Mouse (Mus musculus) urinary bladder, postnatal 10 days (tissue): ENCODE results near the gene Gm44503.

Experiments used
- DNase-seq: peaks from one replicate; pipeline ENCODE4 v3.0.0; 2022; ENCODE audit warnings: low spot score

Gene Gm44503

GRCm38 (mm10) chr9:72958521-72959450 lies at the start of gene Gm44503, which contains the start of gene Dyx1c1:
Gene Gm44503, plus strand, starts transcription at chr9:72958852.
Gene Dyx1c1, plus strand, starts transcription at chr9:72958785.
- no peak for DNase-seq

DNA sequence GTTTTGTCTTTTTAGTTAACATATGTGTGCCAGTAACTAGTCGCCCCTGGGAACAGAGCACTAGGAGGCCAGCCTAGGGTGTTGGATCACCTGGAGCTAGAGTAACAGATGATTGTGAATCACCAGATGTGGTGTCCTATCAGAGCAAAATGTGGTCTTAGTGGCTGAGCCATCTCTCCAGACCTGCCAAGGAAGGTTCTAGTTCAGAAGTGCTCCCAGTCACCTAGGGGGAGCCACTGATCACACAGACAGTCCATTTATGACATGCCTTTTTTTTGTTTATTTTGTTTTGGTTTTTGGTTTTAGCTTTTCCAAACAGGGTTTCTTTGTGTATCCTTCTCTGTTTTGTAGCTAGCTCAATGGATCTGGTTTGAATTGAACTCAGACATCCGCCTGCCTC lies 47.3 kb upstream of the Gm44503 start:
- DNase-seq, result no peak

DNA sequence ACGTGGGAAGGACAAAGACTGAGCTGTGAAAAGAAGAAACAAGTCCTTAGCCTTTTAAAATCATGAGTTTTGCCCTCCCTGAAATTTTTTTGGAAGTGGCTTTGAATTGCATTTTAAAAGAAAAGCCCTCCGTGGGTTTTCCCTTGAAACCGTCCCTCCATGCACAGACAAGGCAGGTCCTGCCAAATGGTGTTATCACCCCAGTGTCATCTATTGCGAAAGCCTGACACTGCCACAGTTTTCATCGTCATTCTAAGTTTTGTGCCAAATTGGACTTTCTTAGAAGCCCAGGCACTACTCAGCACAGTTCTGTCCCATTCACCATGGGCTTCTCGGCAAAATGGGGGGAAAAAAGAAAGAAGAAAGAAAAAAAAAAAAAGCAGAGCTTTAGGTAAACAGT lies 45.1 kb upstream of the Gm44503 start:
- DNase-seq, result no peak

GRCm38 (mm10) chr9:72915728-72916127 lies 42.9 kb upstream of the Gm44503 start:
- no peak for DNase-seq

- no peak for DNase-seq
These were observed 35.6 kb upstream of the Gm44503 start for GRCm38 (mm10) chr9:72923068-72923467.

DNA sequence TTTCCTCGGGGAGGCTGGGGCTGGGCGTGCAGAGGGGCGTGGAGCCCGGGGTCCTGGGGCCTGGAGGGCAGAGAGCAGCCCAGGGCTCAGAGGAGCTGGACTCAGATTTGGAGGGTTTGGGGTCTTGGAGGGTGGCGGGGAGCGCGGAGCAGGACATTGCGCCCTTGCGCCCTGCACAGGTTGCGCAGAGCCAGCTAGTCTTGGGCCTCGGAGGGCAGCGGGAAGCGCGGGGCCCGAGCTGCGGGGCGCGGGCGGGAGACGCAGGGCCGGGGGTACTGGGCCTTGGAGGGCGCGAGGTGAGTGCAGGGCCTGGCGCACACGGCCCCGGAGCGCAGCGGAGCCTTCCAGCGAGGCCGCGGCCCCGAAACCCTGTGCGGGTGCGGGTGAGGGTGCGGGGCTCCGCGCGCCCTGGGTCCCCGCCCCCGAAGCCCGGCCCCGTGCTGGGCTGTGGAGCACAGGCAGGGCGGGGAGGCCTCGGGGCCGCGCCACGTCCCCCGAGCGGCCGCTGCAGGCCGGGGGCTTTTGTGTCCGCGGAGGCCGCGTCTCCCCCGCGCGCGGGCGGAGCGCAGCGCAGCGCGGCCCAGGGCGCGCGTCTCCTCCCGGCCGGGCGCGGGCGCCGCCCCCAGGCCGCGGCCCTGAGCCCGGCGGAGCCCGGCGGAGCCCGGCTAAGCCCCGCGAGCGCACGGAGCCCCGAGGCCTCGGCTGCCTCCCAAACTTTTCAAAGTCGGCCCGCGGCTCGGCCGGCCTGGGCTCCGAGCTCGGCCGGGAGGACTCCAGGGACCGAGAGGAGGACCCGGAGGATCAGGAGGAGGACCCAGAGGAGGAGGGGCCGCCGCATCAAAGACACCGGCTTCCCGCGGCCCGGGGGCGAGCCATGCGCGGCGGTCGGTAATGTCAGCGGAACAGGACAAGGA lies 33.4 kb upstream of the Gm44503 start, which contains the start of gene Pygo1:
Gene Pygo1, plus strand, starts transcription at position 625 of the 914 bp plus-strand sequence.
- DNase-seq, result no peak

- no peak for DNase-seq
These were observed 32.8 kb upstream of the Gm44503 start for GRCm38 (mm10) chr9:72925935-72926258.

DNA sequence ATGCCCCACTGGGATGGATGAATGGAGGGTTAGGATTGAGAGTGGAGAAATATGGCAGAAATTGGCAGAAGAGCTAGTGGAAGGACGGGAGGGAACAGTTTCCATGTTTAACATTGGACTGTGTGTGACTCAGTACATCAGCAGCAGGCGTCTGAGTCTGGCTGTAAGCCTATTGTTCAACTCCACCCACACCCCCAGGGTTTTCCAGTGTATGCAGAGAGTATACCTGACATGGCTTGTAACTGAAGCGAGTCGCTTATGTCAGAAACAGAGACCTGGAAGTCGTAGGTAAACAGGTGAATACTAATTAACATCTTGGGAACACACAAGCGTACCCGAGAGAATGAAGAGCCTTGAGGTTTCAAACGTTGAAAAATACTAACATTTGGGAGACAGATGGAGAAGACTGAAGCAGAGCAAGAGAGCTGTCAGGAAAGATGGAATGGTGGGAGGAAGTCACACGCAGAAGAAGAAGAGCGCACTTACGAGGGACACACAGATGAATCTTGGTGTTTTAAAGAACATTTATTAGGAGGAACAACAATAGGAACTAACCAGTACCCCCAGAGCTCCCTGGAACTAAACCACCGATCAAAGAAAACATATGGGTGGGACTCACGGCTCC lies 27.4 kb upstream of the Gm44503 start:
- DNase-seq, result no peak

DNA sequence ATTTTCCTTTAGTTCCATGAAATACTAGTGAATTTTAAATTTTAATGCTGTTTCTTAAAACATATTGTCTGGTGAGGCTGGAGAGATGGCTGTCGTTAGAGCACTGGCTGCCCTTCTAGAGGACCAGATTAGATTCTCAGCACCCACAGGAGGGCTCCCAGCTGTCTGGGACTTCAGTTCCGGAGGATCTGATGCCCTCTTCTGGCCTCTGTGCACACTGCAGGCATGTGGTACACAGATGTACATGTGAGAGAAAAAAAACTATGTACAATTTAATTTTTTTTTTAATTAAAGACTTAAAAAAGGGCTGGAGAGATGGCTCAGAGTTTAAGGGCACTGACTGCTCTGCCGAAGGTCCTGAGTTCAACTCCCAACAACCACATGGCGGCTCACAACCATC lies 23.3 kb upstream of the Gm44503 start:
- no peak for DNase-seq

DNA sequence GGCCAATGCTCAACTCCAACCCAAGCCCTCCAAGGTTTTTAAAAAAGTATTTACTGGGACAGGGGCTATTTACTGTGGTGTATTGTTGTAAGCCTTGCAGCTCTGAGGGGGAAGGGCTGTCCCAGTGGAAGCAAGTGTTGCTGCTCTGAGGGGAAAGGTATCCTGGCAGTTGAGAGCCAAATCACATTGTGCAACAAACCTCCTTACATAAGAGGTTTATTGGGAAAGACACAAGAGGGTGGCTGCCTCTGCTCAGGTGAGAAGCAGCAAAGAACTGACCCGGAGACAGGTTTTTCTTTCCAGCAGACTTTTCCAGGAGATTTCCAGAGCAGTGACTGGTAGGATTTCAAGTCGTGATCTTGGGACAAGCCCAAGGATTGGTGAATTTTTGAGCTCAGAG lies 22.4 kb upstream of the Gm44503 start:
- DNase-seq, result no peak

DNA sequence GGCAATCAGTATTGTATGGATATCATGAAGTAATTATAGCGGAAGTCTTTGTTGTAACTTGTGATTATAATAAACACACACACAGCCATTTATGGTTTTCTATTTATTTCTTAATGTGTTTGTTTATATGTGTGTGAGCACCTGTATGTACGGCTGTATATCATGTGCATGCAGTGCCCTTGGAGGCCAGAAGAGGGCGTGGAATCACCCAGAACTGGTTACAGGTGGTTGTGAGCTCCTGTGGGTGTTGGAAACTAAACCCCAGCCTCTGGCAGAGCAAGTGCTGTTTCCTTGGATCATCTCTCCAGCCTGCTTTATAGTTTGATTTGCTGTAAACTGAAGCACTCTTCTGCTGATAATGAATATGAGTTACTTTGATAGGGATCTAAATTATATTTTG lies 15.2 kb upstream of the Gm44503 start:
- no peak for DNase-seq

GRCm38 (mm10) chr9:72944286-72944685 lies 14.4 kb upstream of the Gm44503 start:
- DNase-seq, result no peak

GRCm38 (mm10) chr9:72947010-72947409 lies 11.6 kb upstream of the Gm44503 start:
- DNase-seq, result no peak

DNA sequence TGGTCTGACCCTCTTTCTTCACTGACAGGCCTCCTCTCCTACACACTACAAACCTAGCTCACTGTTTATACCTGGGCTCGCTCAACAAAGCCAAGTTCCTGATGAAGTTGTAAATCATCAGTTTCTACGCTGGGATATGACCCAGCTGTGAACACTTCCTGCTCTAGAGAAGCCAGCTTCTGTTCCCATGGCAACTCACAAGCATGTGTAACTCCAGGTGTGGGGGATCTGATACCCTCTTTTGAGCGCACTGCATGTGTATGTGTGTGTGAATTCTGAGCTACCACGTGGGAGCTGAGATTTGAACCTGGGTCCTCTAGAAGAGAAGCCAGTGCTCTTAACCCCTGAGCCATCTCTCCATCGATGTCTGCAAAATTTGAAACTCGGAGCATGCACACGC lies 9.1 kb upstream of the Gm44503 start:
- DNase-seq, result no peak

DNA sequence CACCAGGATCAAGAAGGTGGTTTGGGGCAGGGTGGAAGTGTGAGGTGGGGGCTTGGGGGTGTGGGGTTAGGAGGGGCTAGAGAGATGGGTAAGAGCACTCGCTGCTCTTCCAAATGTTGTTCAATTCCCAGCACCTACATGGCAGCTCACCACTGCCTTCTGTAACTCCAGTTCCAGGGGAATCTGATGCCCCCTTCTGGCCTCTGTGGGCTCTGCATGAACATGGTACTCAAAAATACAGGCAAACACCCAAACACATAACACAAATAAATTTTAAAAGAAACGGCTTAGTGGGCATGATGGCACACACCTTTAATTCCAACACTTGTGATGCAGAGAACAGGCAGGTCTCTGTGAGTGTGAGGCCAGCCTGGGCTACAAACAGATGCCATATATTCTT lies 3.9 kb upstream of the Gm44503 start:
- no peak for DNase-seq

GRCm38 (mm10) chr9:72955546-72955945 lies 3.1 kb upstream of the Gm44503 start:
- no peak for DNase-seq

- DNase-seq, result no peak
These were observed 2.7 kb downstream of the Gm44503 start for GRCm38 (mm10) chr9:72961346-72961745.

DNA sequence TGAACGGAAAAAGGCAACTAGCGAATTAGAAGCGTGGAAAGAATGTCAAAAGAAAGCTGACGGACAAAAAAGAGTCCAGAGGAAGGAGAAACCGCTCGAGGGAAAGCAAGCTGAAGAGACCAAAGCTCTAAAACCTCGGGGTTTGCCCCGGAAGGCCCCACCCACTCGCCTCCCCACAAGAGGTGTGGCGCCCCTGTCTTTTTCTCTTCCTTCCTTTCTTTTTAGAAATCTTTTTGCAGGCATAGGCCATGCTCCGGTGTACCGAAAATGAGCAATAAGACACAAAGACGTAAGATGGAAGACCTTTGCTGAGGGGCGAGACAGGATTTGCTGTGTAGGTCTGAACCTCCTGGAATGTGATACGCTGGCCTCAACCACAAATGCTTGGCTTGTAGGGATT lies 3.3 kb downstream of the Gm44503 start:
- DNase-seq, result no peak

- no peak for DNase-seq
These were observed 9.9 kb downstream of the Gm44503 start for GRCm38 (mm10) chr9:72968349-72969061.

- DNase-seq, result no peak
These were observed 11.2 kb downstream of the Gm44503 start for GRCm38 (mm10) chr9:72969874-72970273.

DNA sequence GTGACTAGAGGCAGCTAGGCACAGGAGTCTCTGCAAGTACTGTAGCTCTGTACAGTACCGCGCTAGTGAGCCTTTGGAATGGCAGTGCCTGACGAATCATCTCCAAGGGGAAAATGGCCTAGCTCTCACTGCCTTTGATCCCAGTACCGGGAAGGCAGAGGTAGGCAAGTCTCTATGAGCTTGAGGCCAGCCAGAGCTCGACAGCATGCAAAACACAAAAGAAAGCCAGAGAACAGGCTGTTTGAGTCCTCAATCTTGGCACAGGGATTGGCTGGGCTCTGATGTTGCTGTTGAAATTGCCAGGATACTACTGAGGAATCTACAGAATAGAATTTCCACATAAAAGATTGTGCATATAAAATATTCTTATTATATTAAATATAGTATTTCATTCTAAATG lies 13.8 kb downstream of the Gm44503 start:
- DNase-seq, result no peak

- no peak for DNase-seq
These were observed 14.3 kb downstream of the Gm44503 start for GRCm38 (mm10) chr9:72972984-72973383.
